Mouse (Mus musculus) heart, embryonic 16.5 days (tissue): ENCODE results near the gene Fkbp7. TPM values are rescaled to one million over a fixed set of nuclear protein-coding genes. Genes with fewer than 3 reads are reported as not detected.

Experiments
- ATAC-seq: fragments of 200-750 bp; cut with Nextera tagmentation; replicated peaks from 2 replicates; pipeline ENCODE4 v1.8.0; 2017; ENCODE audit warnings: moderate number of reproducible peaks; ENCODE audit not compliant: insufficient read depth, low FRiP score; ENCODE audit errors: extremely low read depth
- H3K27ac ChIP-seq: fragments of 300-500 bp; sonication (generic); 2 replicates; pipeline ENCODE4 v1.5.1; 2014; ENCODE audit warnings: mild to moderate bottlenecking, low read length, control low read depth, moderate library complexity
- H3K27me3 ChIP-seq: fragments of 300-500 bp; sonication (generic); 2 replicates; pipeline ENCODE4 v1.6.1; 2014; ENCODE audit warnings: low read length, mixed read lengths; ENCODE audit not compliant: control insufficient read depth, insufficient read depth
- H3K36me3 ChIP-seq: fragments of 300-500 bp; sonication (generic); 2 replicates; pipeline ENCODE4 v1.6.1; 2014; ENCODE audit not compliant: control insufficient read depth, insufficient read depth
- H3K4me1 ChIP-seq: fragments of 300-500 bp; sonication (generic); 2 replicates; pipeline ENCODE4 v1.6.1; 2014; ENCODE audit warnings: low read length, mixed read lengths; ENCODE audit not compliant: control insufficient read depth, insufficient read depth
- H3K4me2 ChIP-seq: fragments of 300-500 bp; sonication (generic); 2 replicates; pipeline ENCODE4 v1.6.1; 2014; ENCODE audit warnings: low read depth, mild to moderate bottlenecking, control low read depth, low read length
- H3K4me3 ChIP-seq: fragments of 300-500 bp; sonication (generic); 2 replicates; pipeline ENCODE4 v1.5.1; 2014; ENCODE audit warnings: mild to moderate bottlenecking, control low read depth, low read length
- H3K9ac ChIP-seq: fragments of 300-500 bp; sonication (generic); 2 replicates; pipeline ENCODE4 v1.6.1; 2014; ENCODE audit warnings: low read length, control low read depth
- H3K9me3 ChIP-seq: fragments of 300-500 bp; sonication (generic); replicated peaks from 2 replicates; pipeline ENCODE4 v1.6.1; 2016; ENCODE audit warnings: low read length; ENCODE audit not compliant: control insufficient read depth
- WGBS: fragments of 180-500 bp; shearing (Covaris S2); extraction: QIAGEN DNeasy Blood & Tissue Kit; methylation state at CpG from one replicate; pipeline ENCODE4 v1.1.7; 2014; 5-methylcytosine and 5-hydroxymethylcytosine counted together
- polyA plus RNA-seq: library from polyadenylated mRNA; unstranded; fragments of >200 nt; fragmentation: Nextera tagmentation; extraction: Ambion mirVana; gene quantifications from 2 replicates; pipeline ENCODE4 v1.2.1, GENCODE M21; 2015

Gene Fkbp7
- polyA plus RNA-seq, 1 experiment from 2014 or later = 59.6 TPM

- Histone ChIP-seq H3K36me3 (peaks cover 33% of the 10 kb centered on the region), H3K4me2 (no peak overlapping the region), H3K27ac (peak overlapping the region; percentile 29; the same call in 1 of the 2 replicates), H3K4me1 (peaks cover 11% of the 10 kb centered on the region), H3K9me3 (no peaks in the 10 kb centered on the region), H3K9ac (no peak overlapping the region), H3K4me3 (no peak overlapping the region), H3K27me3 (no peaks in the 10 kb centered on the region)
- WGBS = 65% methylated on average over 12 of the region's 12 CpGs
- ATAC-seq = peak; percentile 72
These were observed 17.7 kb upstream of the Fkbp7 start for GRCm38 (mm10) chr2:76690436-76691204.

- Histone ChIP-seq H3K9me3 (no peaks in the 10 kb centered on the region), H3K27me3 (no peaks in the 10 kb centered on the region), H3K27ac (no peak overlapping the region), H3K36me3 (peaks cover 38% of the 10 kb centered on the region), H3K4me3 (no peak overlapping the region), H3K9ac (no peak overlapping the region), H3K4me1 (peaks cover 11% of the 10 kb centered on the region), H3K4me2 (no peak overlapping the region)
- WGBS = 26% methylated on average over 7 of the region's 7 CpGs
- ATAC-seq = no peak
These were observed 15.2 kb upstream of the Fkbp7 start for GRCm38 (mm10) chr2:76688162-76688561.

GRCm38 (mm10) chr2:76687608-76688007 lies 14.7 kb upstream of the Fkbp7 start:
- Histone ChIP-seq H3K36me3 (peaks cover 40% of the 10 kb centered on the region), H3K4me1 (peaks cover 11% of the 10 kb centered on the region), H3K9ac (no peak overlapping the region), H3K27ac (no peak overlapping the region), H3K4me3 (no peak overlapping the region), H3K9me3 (no peaks in the 10 kb centered on the region), H3K4me2 (no peak overlapping the region), H3K27me3 (no peaks in the 10 kb centered on the region)
- WGBS = 63% methylated on average over 3 of the region's 3 CpGs
- ATAC-seq = no peak

- Histone ChIP-seq H3K27ac (no peak overlapping the region), H3K4me2 (no peak overlapping the region), H3K4me3 (no peak overlapping the region), H3K9ac (no peak overlapping the region), H3K27me3 (no peaks in the 10 kb centered on the region), H3K9me3 (no peaks in the 10 kb centered on the region), H3K4me1 (peaks cover 11% of the 10 kb centered on the region), H3K36me3 (peaks cover 38% of the 10 kb centered on the region)
- 96% methylated on average over 3 of the region's 3 CpGs for WGBS
- ATAC-seq = no peak
These were observed 14.1 kb upstream of the Fkbp7 start for GRCm38 (mm10) chr2:76686986-76687385.

GRCm38 (mm10) chr2:76682301-76682700 lies 9.4 kb upstream of the Fkbp7 start:
- no peak overlapping the region for H3K27ac ChIP-seq
- WGBS = 91% methylated on average over 8 of the region's 8 CpGs
- H3K9me3 ChIP-seq = no peaks in the 10 kb centered on the region
- no peak overlapping the region for H3K9ac ChIP-seq
- H3K4me1 ChIP-seq = 0 out of 2 replicates have a peak, but pooled peaks cover 2% of the 10 kb centered on the region
- no peak overlapping the region for H3K4me2 ChIP-seq
- no peaks in the 10 kb centered on the region for H3K27me3 ChIP-seq
- peaks cover 38% of the 10 kb centered on the region for H3K36me3 ChIP-seq
- no peak for ATAC-seq
- no peak overlapping the region for H3K4me3 ChIP-seq

- peaks cover 24% of the 10 kb centered on the region for H3K4me1 ChIP-seq
- H3K4me3 ChIP-seq = peak overlapping the region; percentile 79
- ATAC-seq = no peak
- no peaks in the 10 kb centered on the region for H3K27me3 ChIP-seq
- WGBS = 64% methylated on average over 13 of the region's 13 CpGs
- no peaks in the 10 kb centered on the region for H3K9me3 ChIP-seq
- no peak overlapping the region for H3K27ac ChIP-seq
- H3K4me2 ChIP-seq = peak overlapping the region; percentile 82
- 0 out of 2 replicates have a peak, but pooled peaks cover 3% of the 10 kb centered on the region for H3K36me3 ChIP-seq
- H3K9ac ChIP-seq = peak overlapping the region; percentile 88
These were observed 3.7 kb upstream of the Fkbp7 start for GRCm38 (mm10) chr2:76676401-76677226.

- WGBS = 18% methylated on average over 4 of the region's 4 CpGs
- no peaks in the 10 kb centered on the region for H3K27me3 ChIP-seq
- no peak overlapping the region for H3K27ac ChIP-seq
- H3K36me3 ChIP-seq = 0 out of 2 replicates have a peak, but pooled peaks cover 3% of the 10 kb centered on the region
- peaks cover 28% of the 10 kb centered on the region for H3K4me1 ChIP-seq
- H3K9ac ChIP-seq = peak overlapping the region; percentile 88
- peak overlapping the region; percentile 79 for H3K4me3 ChIP-seq
- H3K9me3 ChIP-seq = no peaks in the 10 kb centered on the region
- H3K4me2 ChIP-seq = peak overlapping the region; percentile 82
- ATAC-seq = no peak
These were observed 3.0 kb upstream of the Fkbp7 start for GRCm38 (mm10) chr2:76675949-76676348.

- Histone ChIP-seq H3K9ac (peak overlapping the region; percentile 88), H3K36me3 (0 out of 2 replicates have a peak, but pooled peaks cover 2% of the 10 kb centered on the region), H3K4me2 (peak overlapping the region; percentile 82), H3K9me3 (no peaks in the 10 kb centered on the region), H3K27ac (peak overlapping the region; percentile 76), H3K4me3 (peak overlapping the region; percentile 79), H3K4me1 (peaks cover 28% of the 10 kb centered on the region), H3K27me3 (no peaks in the 10 kb centered on the region)
- ATAC-seq = peak; percentile 8; the same call in 1 of the 2 replicates
- under 1% methylated on average over 43 of the region's 44 CpGs for WGBS
These were observed 2.5 kb upstream of the Fkbp7 start for GRCm38 (mm10) chr2:76675451-76675850.
